Mouse (Mus musculus): ENCODE measurements at regions not wholly inside any gene's neighbourhood (a gene's known extent, or its start where the extent isn't known, plus 50 kb on each side); places are given as distances from the start of the nearest gene placed in this dataset.

DNA sequence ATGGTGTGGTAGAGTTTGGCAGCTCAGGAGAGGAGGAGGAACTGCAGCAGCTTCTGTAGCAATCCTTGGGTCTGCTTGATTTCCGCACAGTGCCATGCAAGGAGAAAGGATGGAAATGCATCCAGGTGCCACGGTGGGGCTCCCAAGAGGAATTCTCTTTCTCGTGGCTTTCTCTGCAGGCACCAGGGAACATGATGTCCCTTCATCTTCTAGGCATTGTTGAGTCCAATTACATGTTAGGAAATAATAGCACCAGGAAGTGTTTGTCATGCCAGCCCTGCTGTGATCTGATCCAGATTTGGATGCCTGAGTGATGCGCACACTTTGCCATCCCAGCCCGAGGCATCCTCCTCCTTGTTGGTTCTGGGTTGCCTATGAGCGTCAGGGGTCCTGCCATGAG is 72.6 kb upstream of the Agap1 start:
- DNase-seq (ENCODE audit: low spot score): no peak

DNA sequence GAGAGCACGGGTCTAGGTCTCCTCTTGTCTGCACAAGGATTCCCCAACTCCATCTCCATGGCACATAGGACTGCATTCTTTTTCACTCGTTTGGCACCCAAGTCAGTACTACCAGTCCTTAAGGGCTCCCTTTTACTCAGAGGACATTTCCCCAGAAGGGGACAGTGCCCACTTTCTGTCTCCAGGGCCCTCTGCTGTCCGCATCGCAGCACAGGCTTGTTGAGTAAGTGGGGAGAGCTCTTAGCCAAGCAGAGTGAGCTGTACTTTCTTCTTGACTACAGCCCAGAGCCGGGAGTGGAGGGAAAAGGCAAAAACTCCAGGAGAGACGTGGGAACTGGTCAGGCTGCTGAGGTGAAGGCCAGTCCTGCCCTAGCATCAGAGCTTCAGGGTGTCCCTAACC is 69.5 kb upstream of the Agap1 start:
- DNase-seq (ENCODE audit: low spot score): no peak

DNA sequence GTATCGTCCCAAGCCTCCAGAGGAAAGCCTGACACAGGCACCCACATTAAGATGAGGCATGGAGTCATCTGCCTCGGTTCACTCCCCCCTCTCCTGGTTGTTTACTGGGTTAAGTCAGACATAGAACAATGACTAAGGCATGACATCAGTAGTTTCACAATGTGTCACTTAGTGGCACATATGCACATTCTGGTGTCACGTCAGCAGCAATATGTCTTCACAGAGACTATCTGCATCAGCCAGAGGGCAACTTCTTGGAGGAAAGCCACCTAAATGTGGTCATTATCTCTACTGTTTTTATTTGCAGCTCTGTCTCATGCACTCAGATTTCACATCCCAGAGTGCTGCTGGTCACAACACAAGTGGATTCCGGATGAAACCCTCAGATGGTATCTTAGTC is 61.9 kb upstream of the Agap1 start:
- DNase-seq (ENCODE audit: low spot score): no peak

DNA sequence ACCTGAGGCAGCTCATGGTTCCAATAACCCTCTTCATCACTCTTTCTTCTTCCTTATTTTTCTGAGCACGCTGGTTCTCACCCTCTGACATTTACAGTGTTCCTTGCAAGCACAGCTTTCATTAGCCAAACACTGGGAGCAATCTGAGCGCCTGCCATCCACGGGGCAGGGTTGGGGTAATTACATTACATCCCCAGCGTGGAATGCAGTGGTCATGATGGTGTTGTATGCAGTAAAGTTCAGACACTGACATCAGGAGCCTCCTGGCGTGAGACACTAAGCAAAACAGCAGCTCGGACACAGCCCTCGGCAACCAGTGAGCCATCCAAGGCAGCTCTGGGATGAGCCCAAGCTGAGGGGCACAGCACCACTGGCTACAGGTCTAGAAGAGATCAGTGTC is 60.1 kb upstream of the Agap1 start:
- no peak for DNase-seq (ENCODE audit: low spot score)

DNA sequence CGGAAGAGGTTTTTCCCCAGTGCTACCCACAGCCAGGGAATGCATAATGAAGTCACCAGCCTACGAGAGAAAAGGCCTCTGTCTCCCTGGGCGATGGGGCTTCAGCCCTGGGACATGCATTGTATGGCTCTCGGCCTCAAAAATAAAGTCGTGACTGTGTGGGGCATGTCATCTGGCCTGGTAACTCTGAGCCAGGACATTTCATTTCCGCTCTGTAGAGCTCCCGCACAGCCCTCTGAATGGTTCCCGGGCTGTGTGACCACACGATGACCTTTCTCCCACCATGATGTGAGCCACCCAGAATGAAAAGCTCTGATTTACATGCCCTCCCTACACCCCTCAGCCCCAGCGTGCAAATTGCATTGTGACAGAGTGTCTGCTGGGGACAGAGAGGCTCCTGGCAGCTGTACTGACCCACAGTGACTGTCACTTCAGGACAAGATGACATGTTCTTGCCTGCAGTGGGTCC is 53.8 kb upstream of the Agap1 start:
- peak; percentile 78 for DNase-seq (ENCODE audit: low spot score)

DNA sequence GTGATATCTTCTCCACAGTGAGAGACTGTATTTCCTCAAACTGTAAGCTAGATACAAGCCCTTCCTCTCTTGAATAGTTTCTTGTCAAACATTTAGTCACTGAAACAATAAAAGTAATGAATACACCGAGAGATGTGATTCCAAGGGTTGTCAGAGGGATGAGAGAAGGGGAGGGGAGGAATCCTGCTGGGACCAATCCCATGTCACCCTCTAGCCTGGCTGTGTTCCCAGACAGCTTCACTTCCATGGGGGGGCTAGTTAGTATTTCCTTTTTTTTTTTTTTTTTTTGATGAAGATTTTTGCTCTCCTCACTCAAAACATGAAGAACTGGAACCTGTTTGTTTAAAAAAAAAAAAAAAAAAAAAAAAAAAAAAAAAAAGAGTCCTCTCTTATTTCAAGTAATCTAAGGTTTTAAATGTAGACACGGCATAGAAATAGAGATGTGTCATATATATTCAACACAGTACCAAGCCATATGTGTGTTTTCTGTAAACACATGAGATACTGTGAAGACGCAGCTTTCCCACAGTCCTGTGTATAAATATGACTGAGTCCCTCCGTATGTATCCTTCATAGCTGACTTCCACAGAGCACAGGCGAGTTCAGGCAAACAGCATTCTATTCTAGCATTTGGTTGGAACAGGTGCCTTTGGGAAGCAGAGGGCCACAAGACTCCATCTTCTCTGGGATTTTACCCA is 51.9 kb upstream of the Agap1 start:
- no peak for DNase-seq (ENCODE audit: low spot score)

DNA sequence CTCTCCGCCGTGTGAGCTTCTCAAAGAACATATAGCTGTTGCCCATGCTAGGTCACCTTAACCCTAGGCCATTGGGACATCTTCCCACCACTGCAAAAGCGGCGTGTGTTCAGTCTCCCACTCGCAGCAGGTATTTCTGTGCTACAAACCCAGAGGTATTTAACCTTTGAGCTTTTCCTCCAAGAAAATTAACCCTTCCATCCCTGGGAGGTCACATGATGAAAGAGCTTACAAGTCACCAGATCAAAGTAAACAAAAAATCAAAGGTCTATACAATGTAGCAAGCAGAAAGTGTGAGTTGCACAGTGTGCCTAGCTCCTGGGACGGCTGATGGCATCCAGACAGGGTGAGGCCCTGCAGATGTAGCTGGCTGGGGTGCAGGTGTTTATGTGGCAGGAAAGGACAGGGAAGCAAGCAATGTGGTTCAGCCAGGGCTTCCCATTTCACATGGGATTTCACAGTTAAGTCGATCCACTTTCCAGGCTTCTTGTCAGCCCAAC is 51.0 kb upstream of the Agap1 start:
- DNase-seq (ENCODE audit: low spot score): no peak
